Mouse (Mus musculus): Measurements from ENCODE around the gene Ctsl.

Ctsl gene

GRCm38 (mm10) chr13:64370173-64370940 lies at the start of gene Ctsl:
Ctsl (minus strand) TSS chr13:64370890.
- DNase-seq: peak; percentile 97

- no peak for DNase-seq
These were observed 46.4 kb upstream of the Ctsl start for GRCm38 (mm10) chr13:64416955-64417601.

GRCm38 (mm10) chr13:64415659-64416058 lies 45.0 kb upstream of the Ctsl start:
- DNase-seq: no peak

- no peak for DNase-seq
These were observed 42.1 kb upstream of the Ctsl start for GRCm38 (mm10) chr13:64412752-64413257.

GRCm38 (mm10) chr13:64411282-64411681 lies 40.6 kb upstream of the Ctsl start:
- no peak for DNase-seq

- no peak for DNase-seq
These were observed 39.9 kb upstream of the Ctsl start for GRCm38 (mm10) chr13:64410604-64411003.

- DNase-seq: no peak
These were observed 37.3 kb upstream of the Ctsl start for GRCm38 (mm10) chr13:64407992-64408391.

GRCm38 (mm10) chr13:64405550-64405949 lies 34.9 kb upstream of the Ctsl start:
- no peak for DNase-seq

GRCm38 (mm10) chr13:64403519-64403918 lies 32.8 kb upstream of the Ctsl start:
- DNase-seq: no peak

GRCm38 (mm10) chr13:64402951-64403460 lies 32.3 kb upstream of the Ctsl start:
- no peak for DNase-seq

GRCm38 (mm10) chr13:64402504-64402949 lies 31.8 kb upstream of the Ctsl start:
- DNase-seq: no peak

GRCm38 (mm10) chr13:64402006-64402405 lies 31.3 kb upstream of the Ctsl start:
- no peak for DNase-seq

- DNase-seq: no peak
These were observed 30.2 kb upstream of the Ctsl start for GRCm38 (mm10) chr13:64400801-64401361.

GRCm38 (mm10) chr13:64399906-64400305 lies 29.2 kb upstream of the Ctsl start:
- DNase-seq: no peak

GRCm38 (mm10) chr13:64398065-64398464 lies 27.4 kb upstream of the Ctsl start:
- no peak for DNase-seq

- no peak for DNase-seq
These were observed 26.3 kb upstream of the Ctsl start for GRCm38 (mm10) chr13:64396979-64397378.

GRCm38 (mm10) chr13:64388415-64388814 lies 17.7 kb upstream of the Ctsl start:
- DNase-seq: no peak

- no peak for DNase-seq
These were observed 15.4 kb upstream of the Ctsl start for GRCm38 (mm10) chr13:64386048-64386447.

GRCm38 (mm10) chr13:64384937-64385336 lies 14.2 kb upstream of the Ctsl start:
- no peak for DNase-seq

- no peak for DNase-seq
These were observed 9.6 kb upstream of the Ctsl start for GRCm38 (mm10) chr13:64380251-64380650.

GRCm38 (mm10) chr13:64378601-64379000 lies 7.9 kb upstream of the Ctsl start:
- no peak for DNase-seq

GRCm38 (mm10) chr13:64376472-64376871 lies 5.8 kb upstream of the Ctsl start:
- no peak for DNase-seq

GRCm38 (mm10) chr13:64375160-64375559 lies 4.5 kb upstream of the Ctsl start:
- no peak for DNase-seq

- DNase-seq: no peak
These were observed 3.0 kb upstream of the Ctsl start for GRCm38 (mm10) chr13:64373695-64374094.
